Mouse (Mus musculus) hindbrain, embryonic 16.5 days (tissue): ENCODE measurements at regions not wholly inside any gene's neighbourhood (a gene's known extent, or its start where the extent isn't known, plus 50 kb on each side); places are given as distances from the start of the nearest gene placed in this dataset.

ENCODE experiments used
- ATAC-seq: fragments of 200-750 bp; cut with Nextera tagmentation; 2 replicates; pipeline ENCODE4 v1.8.0; 2017; ENCODE audit warnings: moderate TSS enrichment, moderate library complexity
- H3K27ac ChIP-seq: fragments of 300-500 bp; sonication (generic); 2 replicates; pipeline ENCODE4 v1.5.1; 2014; ENCODE audit warnings: low read depth, mild to moderate bottlenecking, control low read depth, low read length, moderate library complexity
- H3K27me3 ChIP-seq: fragments of 300-500 bp; sonication (generic); replicated peaks from 2 replicates; pipeline ENCODE4 v1.6.1; 2014; ENCODE audit warnings: low read length; ENCODE audit not compliant: control insufficient read depth, insufficient read depth
- H3K36me3 ChIP-seq: fragments of 300-500 bp; sonication (generic); 2 replicates; pipeline ENCODE4 v1.6.1; 2014; ENCODE audit warnings: mild to moderate bottlenecking, low read length, moderate library complexity, mixed read lengths; ENCODE audit not compliant: control insufficient read depth, insufficient read depth
- H3K4me1 ChIP-seq: fragments of 300-500 bp; sonication (generic); 2 replicates; pipeline ENCODE4 v1.6.1; 2014; ENCODE audit warnings: low read depth, low read length; ENCODE audit not compliant: control insufficient read depth, insufficient read depth
- H3K4me2 ChIP-seq: fragments of 300-500 bp; sonication (generic); 2 replicates; pipeline ENCODE4 v1.6.1; 2014; ENCODE audit warnings: mild to moderate bottlenecking, low read length, control low read depth, moderate library complexity
- H3K4me3 ChIP-seq: fragments of 300-500 bp; sonication (generic); 2 replicates; pipeline ENCODE4 v1.5.1; 2014; ENCODE audit warnings: mild to moderate bottlenecking, low read length, control low read depth, moderate library complexity
- H3K9ac ChIP-seq: fragments of 300-500 bp; sonication (generic); 2 replicates; pipeline ENCODE4 v1.6.1; 2014; ENCODE audit warnings: low read depth, mild to moderate bottlenecking, control low read depth, low read length, moderate library complexity
- H3K9me3 ChIP-seq: fragments of 300-500 bp; sonication (generic); 2 replicates; pipeline ENCODE4 v1.6.1; 2014; ENCODE audit warnings: mild to moderate bottlenecking, low read length, moderate library complexity; ENCODE audit not compliant: control insufficient read depth
- WGBS: fragments of 180-500 bp; shearing (Covaris S2); extraction: QIAGEN DNeasy Blood & Tissue Kit; methylation state at CpG from one replicate; pipeline ENCODE4 v1.1.7; 2014; 5-methylcytosine and 5-hydroxymethylcytosine counted together

DNA sequence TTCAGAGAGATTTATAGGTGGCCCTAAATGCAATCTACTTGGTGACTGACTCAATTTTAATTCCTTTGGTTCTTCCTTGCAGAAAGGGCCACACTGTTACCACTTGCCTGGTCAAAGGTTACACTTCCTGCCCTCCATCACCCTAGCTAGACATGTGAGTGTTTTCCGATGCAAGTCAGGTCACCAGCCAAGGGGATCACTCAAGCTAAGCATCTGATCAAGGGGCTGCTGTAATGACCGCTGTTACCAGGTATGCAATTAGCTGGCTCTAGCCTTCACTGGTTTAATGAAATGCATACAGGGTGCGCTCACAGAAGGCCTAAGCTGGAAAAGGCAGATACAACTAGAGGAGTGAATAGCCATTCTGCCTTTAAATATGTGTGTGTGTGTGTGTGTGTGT lies 105.1 kb downstream of the Mtx2 start:
- Histone ChIP-seq H3K4me3 (no peak overlapping the region), H3K27ac (no peak overlapping the region), H3K9me3 (no peaks in the 10 kb centered on the region), H3K4me1 (no peaks in the 10 kb centered on the region), H3K27me3 (no peaks in the 10 kb centered on the region), H3K9ac (no peak overlapping the region), H3K36me3 (no peaks in the 10 kb centered on the region), H3K4me2 (no peak overlapping the region)
- 70% methylated on average over 3 of the region's 3 CpGs for WGBS
- no peak for ATAC-seq

GRCm38 (mm10) chr2:74933190-74933589 lies 107.6 kb downstream of the Mtx2 start:
- Histone ChIP-seq H3K4me1 (no peaks in the 10 kb centered on the region), H3K9me3 (no peaks in the 10 kb centered on the region), H3K9ac (no peak overlapping the region), H3K4me3 (no peak overlapping the region), H3K4me2 (no peak overlapping the region), H3K27me3 (no peaks in the 10 kb centered on the region), H3K27ac (no peak overlapping the region), H3K36me3 (no peaks in the 10 kb centered on the region)
- no peak for ATAC-seq
- WGBS, result 46% methylated on average over 8 of the region's 8 CpGs

- H3K4me2 ChIP-seq, result no peak overlapping the region
- no peak for ATAC-seq
- no peaks in the 10 kb centered on the region for H3K9me3 ChIP-seq
- H3K36me3 ChIP-seq, result no peaks in the 10 kb centered on the region
- H3K4me3 ChIP-seq, result no peak overlapping the region
- no peak overlapping the region for H3K27ac ChIP-seq
- H3K27me3 ChIP-seq, result no peaks in the 10 kb centered on the region
- 62% methylated on average over 1 of the region's 1 CpGs for whole genome bisulfite sequencing
- H3K4me1 ChIP-seq, result no peaks in the 10 kb centered on the region
- no peak overlapping the region for H3K9ac ChIP-seq
Measured at GRCm38 (mm10) chr2:74933771-74934170, 108.2 kb downstream of the Mtx2 start.

GRCm38 (mm10) chr2:74938711-74939110 lies 113.1 kb downstream of the Mtx2 start:
- no peak for ATAC-seq
- peak overlapping the region; percentile 19; the same call in 1 of the 2 replicates for H3K4me2 ChIP-seq
- H3K9me3 ChIP-seq, result no peaks in the 10 kb centered on the region
- no peak overlapping the region for H3K27ac ChIP-seq
- 60% methylated on average over 9 of the region's 9 CpGs for WGBS
- H3K4me1 ChIP-seq, result no peaks in the 10 kb centered on the region
- H3K4me3 ChIP-seq, result no peak overlapping the region
- no peak overlapping the region for H3K9ac ChIP-seq
- H3K27me3 ChIP-seq, result no peaks in the 10 kb centered on the region
- H3K36me3 ChIP-seq, result no peaks in the 10 kb centered on the region

GRCm38 (mm10) chr2:74941966-74942365 lies 116.4 kb downstream of the Mtx2 start:
- ATAC-seq, result no peak
- Histone ChIP-seq H3K4me1 (no peaks in the 10 kb centered on the region), H3K9ac (no peak overlapping the region), H3K4me3 (no peak overlapping the region), H3K4me2 (no peak overlapping the region), H3K36me3 (no peaks in the 10 kb centered on the region), H3K27ac (no peak overlapping the region), H3K9me3 (no peaks in the 10 kb centered on the region), H3K27me3 (no peaks in the 10 kb centered on the region)
- WGBS, result 93% methylated on average over 10 of the region's 10 CpGs

DNA sequence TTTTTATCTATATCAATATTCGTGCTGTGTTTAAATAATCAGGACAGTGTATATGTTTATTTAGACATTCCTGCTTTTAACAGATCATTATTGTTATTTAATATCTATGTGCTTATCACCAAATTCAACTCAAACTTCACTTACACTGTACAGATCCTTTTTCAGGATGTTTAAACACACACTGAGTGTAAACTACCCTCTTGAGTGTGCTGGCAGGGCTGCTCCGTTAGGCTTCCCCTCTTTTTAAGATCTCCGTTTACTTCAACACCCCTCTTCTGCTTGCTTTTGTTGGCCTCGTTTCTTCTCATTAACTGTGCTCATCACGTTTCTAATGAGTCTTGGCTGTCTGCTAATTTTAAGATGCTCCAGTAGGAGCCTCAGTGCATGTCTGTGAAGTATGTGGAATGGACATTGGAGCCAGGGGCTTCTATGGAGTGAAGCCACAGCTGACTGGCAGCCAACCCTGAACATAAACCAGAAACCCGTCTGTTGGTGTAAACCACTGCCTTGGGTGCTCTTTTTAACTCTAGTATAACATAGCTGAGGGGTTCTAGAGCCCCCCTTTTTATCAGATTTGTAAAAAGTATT lies 117.1 kb downstream of the Mtx2 start:
- no peaks in the 10 kb centered on the region for H3K27me3 ChIP-seq
- 62% methylated on average over 6 of the region's 6 CpGs for WGBS
- H3K27ac ChIP-seq, result no peak overlapping the region
- no peaks in the 10 kb centered on the region for H3K4me1 ChIP-seq
- no peaks in the 10 kb centered on the region for H3K9me3 ChIP-seq
- no peak overlapping the region for H3K4me3 ChIP-seq
- H3K9ac ChIP-seq, result no peak overlapping the region
- H3K36me3 ChIP-seq, result no peaks in the 10 kb centered on the region
- ATAC-seq, result no peak
- no peak overlapping the region for H3K4me2 ChIP-seq

- ATAC-seq, result no peak
- Histone ChIP-seq H3K4me3 (no peak overlapping the region), H3K27me3 (no peaks in the 10 kb centered on the region), H3K4me2 (no peak overlapping the region), H3K9me3 (no peaks in the 10 kb centered on the region), H3K4me1 (no peaks in the 10 kb centered on the region), H3K27ac (no peak overlapping the region), H3K36me3 (no peaks in the 10 kb centered on the region), H3K9ac (no peak overlapping the region)
- WGBS, result 89% methylated on average over 7 of the region's 7 CpGs
Measured at GRCm38 (mm10) chr2:74945185-74945749, 119.7 kb downstream of the Mtx2 start.

DNA sequence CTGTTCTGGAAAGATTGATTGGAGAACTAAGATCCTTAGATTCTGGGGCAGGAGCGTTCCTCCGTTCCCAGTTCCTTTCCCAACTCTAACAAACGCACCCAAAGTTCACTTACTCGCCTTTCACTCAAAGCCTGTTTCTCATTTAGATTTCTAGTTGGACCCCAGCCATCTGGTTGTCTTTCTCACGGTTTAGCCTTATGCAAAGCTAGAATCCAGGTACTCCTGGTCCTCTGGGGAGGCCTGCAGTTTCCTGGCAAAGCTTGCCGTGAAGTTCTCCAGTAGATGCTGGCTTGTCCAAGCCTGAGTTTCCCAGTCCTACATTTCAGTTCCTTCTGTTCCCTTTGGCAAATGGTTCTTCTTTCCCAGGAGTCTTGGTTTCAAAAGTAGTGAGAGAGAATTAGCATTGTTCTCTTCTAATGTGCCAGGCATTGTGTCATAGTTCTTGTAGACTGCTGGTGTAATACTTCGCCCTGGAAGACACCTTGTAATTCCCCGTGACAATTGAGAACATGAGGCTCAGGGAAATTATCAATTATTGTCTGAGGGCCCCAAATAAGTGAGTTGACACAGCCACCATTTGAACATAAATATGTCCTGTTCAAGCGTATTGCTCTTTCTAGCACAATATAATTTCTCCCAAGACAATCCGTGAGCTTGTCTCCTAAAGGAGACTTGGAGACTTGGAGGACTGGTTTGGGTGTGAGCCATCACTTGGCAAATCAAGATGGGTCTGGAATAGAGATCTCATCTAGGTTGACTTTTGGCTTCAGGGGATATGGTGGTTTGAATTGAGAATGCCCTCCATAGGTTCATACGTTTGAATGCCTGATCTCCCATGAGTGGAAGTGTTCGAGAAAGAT lies 126.0 kb downstream of the Mtx2 start:
- no peaks in the 10 kb centered on the region for H3K27me3 ChIP-seq
- H3K4me1 ChIP-seq, result no peaks in the 10 kb centered on the region
- H3K4me3 ChIP-seq, result no peak overlapping the region
- WGBS, result 85% methylated on average over 12 of the region's 12 CpGs
- no peaks in the 10 kb centered on the region for H3K9me3 ChIP-seq
- ATAC-seq, result no peak
- no peak overlapping the region for H3K9ac ChIP-seq
- H3K4me2 ChIP-seq, result no peak overlapping the region
- H3K27ac ChIP-seq, result no peak overlapping the region
- no peaks in the 10 kb centered on the region for H3K36me3 ChIP-seq

DNA sequence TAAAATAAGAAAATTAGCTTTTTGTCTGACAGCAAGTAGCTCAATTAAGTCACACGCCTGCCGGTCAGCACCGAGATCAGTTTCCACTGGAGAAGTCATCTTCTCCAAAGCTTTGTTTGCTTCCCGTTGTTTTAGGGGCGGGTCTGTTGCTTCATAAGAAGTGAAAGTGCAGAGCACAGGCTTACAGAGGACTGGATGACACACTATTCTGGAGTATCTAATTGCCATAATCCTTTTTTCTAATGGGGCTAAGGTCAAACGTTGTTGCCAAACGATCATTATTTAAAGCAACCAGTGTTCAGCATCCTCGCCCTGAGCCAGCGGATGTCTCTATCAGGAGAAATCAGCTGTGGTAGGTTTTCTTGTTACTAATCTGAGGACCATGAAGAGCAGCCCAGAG lies 128.5 kb downstream of the Mtx2 start:
- H3K9ac ChIP-seq, result no peak overlapping the region
- no peak overlapping the region for H3K4me3 ChIP-seq
- no peaks in the 10 kb centered on the region for H3K27me3 ChIP-seq
- H3K27ac ChIP-seq, result no peak overlapping the region
- ATAC-seq, result no peak
- H3K9me3 ChIP-seq, result no peaks in the 10 kb centered on the region
- H3K4me2 ChIP-seq, result no peak overlapping the region
- 80% methylated on average over 9 of the region's 9 CpGs for WGBS
- no peaks in the 10 kb centered on the region for H3K36me3 ChIP-seq
- H3K4me1 ChIP-seq, result no peaks in the 10 kb centered on the region
